Mouse (Mus musculus) neural tube, embryonic 14.5 days (tissue): Measurements from ENCODE around the gene Ankib1. TPM values are rescaled to one million over a fixed set of nuclear protein-coding genes. Genes with fewer than 3 reads are reported as not detected.
"Not testable (repeated sequence)": the region's sequence is repeated elsewhere in the genome, so short reads cannot be mapped to it uniquely, and the experiment has no call there.

Experiments
- ATAC-seq: fragments of 200-750 bp; cut with Nextera tagmentation; 2 replicates; pipeline ENCODE4 v1.8.0; 2017; ENCODE audit warnings: low read depth, mild to moderate bottlenecking, moderate TSS enrichment, moderate library complexity
- H3K27ac ChIP-seq: fragments of 300-500 bp; sonication (generic); 2 replicates; pipeline ENCODE4 v1.5.1; 2014; ENCODE audit warnings: low read depth, mild to moderate bottlenecking, control low read depth, low read length, moderate library complexity, mixed read lengths
- H3K27me3 ChIP-seq: fragments of 300-500 bp; sonication (generic); 2 replicates; pipeline ENCODE4 v1.6.1; 2014; ENCODE audit warnings: low read length; ENCODE audit not compliant: control insufficient read depth, insufficient read depth
- H3K36me3 ChIP-seq: fragments of 300-500 bp; sonication (generic); 2 replicates; pipeline ENCODE4 v1.6.1; 2014; ENCODE audit warnings: low read length, mixed read lengths; ENCODE audit not compliant: control insufficient read depth, insufficient read depth
- H3K4me1 ChIP-seq: fragments of 300-500 bp; sonication (generic); 2 replicates; pipeline ENCODE4 v1.6.1; 2014; ENCODE audit warnings: low read length; ENCODE audit not compliant: control insufficient read depth, insufficient read depth
- H3K4me2 ChIP-seq: fragments of 300-500 bp; sonication (generic); 2 replicates; pipeline ENCODE4 v1.6.1; 2014; ENCODE audit warnings: mild to moderate bottlenecking, low read depth, low read length, control low read depth
- H3K4me3 ChIP-seq: fragments of 300-500 bp; sonication (generic); 2 replicates; pipeline ENCODE4 v1.5.1; 2014; ENCODE audit warnings: low read depth, low read length, control low read depth, mixed read lengths
- H3K9ac ChIP-seq: fragments of 300-500 bp; sonication (generic); replicated peaks from 2 replicates; pipeline ENCODE4 v1.6.1; 2014; ENCODE audit warnings: low read depth, mild to moderate bottlenecking, control low read depth, low read length, mixed read lengths
- H3K9me3 ChIP-seq: fragments of 300-500 bp; sonication (generic); 2 replicates; pipeline ENCODE4 v1.6.1; 2016; ENCODE audit warnings: low read length; ENCODE audit not compliant: control insufficient read depth
- WGBS: fragments of 180-500 bp; shearing (Covaris S2); extraction: QIAGEN DNeasy Blood & Tissue Kit; methylation state at CpG from one replicate; pipeline ENCODE4 v1.1.7; 2014; 5-methylcytosine and 5-hydroxymethylcytosine counted together
- polyA plus RNA-seq: library from polyadenylated mRNA; unstranded; fragments of >200 nt; fragmentation: Nextera tagmentation; extraction: Ambion mirVana; gene quantifications from 2 replicates; pipeline ENCODE4 v1.2.1, GENCODE M21; 2014

Gene Ankib1
- polyA plus RNA-seq, 1 experiment from 2014 or later = 24.4 TPM

DNA sequence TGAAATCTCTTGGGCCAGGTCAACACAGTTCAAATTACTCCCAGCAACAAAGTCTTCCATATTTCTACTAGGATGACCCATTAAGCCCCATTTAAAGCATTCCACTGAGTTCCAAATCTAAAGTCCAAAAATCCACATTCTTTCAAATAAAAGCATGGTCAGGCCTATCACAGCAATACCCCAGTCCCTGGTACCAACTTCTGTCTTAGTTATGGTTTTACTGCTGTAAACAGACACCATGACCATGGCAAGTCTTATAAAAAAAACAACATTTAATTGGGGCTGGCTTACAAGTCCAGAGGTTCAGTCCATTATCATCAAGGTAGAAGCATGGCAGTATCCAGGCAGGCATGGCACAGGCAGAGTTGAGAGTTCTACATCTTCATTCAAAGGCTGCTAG lies 4.1 kb downstream of the Ankib1 start:
- not testable (repeated sequence) for H3K4me3 ChIP-seq, ATAC-seq, H3K27me3 ChIP-seq, H3K36me3 ChIP-seq, H3K9me3 ChIP-seq, H3K4me2 ChIP-seq, H3K9ac ChIP-seq, H3K27ac ChIP-seq
- peaks cover 10% of the 10 kb centered on the region for H3K4me1 ChIP-seq

DNA sequence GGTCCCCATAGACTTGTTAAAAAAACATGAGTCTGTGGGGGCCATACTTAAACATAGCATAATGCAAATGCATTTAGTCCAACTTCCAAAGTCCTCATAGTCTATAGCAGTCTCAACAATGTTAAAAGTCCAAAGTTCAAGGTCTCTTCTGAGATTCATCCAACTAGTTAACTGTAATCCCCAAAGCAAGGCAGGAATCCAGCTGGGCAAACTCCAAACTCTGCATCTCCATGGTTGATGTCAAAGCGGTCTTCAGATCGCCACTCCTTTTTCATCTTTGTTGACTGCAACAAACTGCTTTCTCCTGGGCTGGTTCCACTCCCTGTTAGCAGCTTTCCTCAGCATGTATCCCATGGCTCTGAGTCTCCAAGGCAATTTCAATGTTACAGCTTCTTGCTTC lies 5.6 kb downstream of the Ankib1 start:
- H3K9ac ChIP-seq, H3K27ac ChIP-seq, H3K4me2 ChIP-seq, H3K36me3 ChIP-seq, ATAC-seq, H3K9me3 ChIP-seq, H3K4me3 ChIP-seq, H3K27me3 ChIP-seq: not testable (repeated sequence)
- H3K4me1 ChIP-seq = peaks cover 10% of the 10 kb centered on the region
- 96% methylated on average over 2 of the region's 2 CpGs for WGBS

DNA sequence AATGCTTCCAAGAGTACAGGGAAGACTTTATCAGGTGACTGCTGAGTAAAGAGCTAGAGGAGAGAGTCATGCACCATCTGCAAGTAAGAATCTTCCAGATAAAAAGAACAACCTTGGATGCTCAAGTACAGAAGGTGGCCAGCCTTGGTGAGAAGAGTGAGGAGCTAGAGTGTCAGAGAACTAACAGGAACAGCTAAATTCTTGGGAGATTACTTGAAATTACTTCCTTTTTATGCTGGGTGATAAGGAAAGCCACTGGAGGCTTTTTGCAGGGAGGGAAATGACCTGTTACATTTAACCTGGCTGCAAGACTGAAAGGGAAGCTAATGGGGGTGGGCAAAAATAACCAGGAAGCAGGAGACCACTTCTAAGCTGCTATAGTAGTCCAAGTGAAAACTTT lies 11.7 kb downstream of the Ankib1 start:
- Histone ChIP-seq H3K27me3 (no peaks in the 10 kb centered on the region), H3K4me3 (no peak overlapping the region), H3K4me2 (no peak overlapping the region), H3K27ac (no peak overlapping the region), H3K4me1 (no peaks in the 10 kb centered on the region), H3K36me3 (no peaks in the 10 kb centered on the region), H3K9ac (no peak overlapping the region), H3K9me3 (no peaks in the 10 kb centered on the region)
- no peak for ATAC-seq

DNA sequence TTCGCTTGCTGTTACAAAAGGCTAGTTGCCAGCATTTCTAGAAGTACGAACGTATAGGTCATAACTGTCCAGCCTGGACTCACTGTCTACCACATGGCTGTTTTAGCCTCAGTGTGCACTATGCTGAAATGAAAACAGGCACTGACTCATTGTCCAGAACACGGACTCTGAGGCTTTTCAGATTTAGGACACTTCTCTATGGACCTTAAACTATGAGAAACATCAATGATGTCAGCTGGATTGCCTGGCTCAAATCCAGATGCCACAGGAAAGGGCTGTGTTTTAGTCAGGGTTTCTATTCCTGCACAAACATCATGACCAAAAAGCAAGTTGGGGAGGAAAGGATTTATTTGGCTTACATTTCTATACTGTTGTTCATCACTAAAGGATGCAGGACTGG lies 15.2 kb downstream of the Ankib1 start:
- no peak overlapping the region for H3K4me3 ChIP-seq
- H3K27ac ChIP-seq = no peak overlapping the region
- ATAC-seq = no peak
- no peak overlapping the region for H3K4me2 ChIP-seq
- no peaks in the 10 kb centered on the region for H3K9me3 ChIP-seq
- H3K27me3 ChIP-seq = no peaks in the 10 kb centered on the region
- H3K4me1 ChIP-seq = no peaks in the 10 kb centered on the region
- H3K36me3 ChIP-seq = no peaks in the 10 kb centered on the region
- H3K9ac ChIP-seq = no peak overlapping the region
- 83% methylated on average over 4 of the region's 4 CpGs for WGBS

DNA sequence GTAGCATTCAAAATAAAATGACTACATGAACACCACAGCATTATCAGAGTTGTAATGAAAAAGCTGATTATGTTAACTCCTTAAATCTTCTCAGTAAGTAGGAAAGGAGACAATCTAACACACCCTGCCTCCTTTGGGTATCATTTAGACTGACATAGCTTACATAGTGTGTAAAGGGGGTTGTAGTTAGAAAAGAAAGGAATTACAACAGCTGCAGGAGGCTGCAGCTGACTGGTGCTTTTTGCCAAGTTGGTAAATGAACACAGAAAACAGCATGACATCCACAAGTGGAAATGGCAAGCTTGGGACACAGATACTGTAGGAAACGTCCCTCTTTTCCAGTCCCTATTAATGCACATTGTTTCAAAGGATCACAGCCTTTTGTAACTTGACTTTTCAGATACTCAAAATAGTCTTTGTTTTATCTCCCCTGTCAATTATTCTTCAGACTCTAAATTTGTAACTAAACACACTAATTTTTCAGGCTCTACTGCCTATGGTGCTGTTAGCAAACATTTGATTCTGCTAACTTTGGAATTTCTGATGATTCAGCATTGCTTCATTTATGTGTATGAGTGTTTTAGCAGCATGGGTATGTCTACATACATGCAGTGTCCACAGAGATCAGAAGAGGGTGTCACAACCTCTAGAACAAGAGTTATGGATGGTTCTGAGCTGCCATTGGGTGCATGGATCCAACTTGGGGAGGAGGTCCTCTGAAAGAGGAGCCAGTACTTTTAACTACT lies 17.8 kb downstream of the Ankib1 start:
- Histone ChIP-seq H3K36me3 (no peaks in the 10 kb centered on the region), H3K9me3 (no peaks in the 10 kb centered on the region), H3K27me3 (no peaks in the 10 kb centered on the region), H3K4me1 (no peaks in the 10 kb centered on the region), H3K9ac (no peak overlapping the region), H3K27ac (no peak overlapping the region), H3K4me3 (no peak overlapping the region), H3K4me2 (no peak overlapping the region)
- 50% methylated on average over 1 of the region's 1 CpGs for WGBS
- no peak for ATAC-seq

- no peak overlapping the region for H3K4me3 ChIP-seq
- H3K9me3 ChIP-seq = no peaks in the 10 kb centered on the region
- 88% methylated on average over 2 of the region's 2 CpGs for WGBS
- no peak for ATAC-seq
- no peaks in the 10 kb centered on the region for H3K36me3 ChIP-seq
- H3K4me2 ChIP-seq = no peak overlapping the region
- H3K27ac ChIP-seq = no peak overlapping the region
- no peaks in the 10 kb centered on the region for H3K27me3 ChIP-seq
- no peak overlapping the region for H3K9ac ChIP-seq
- H3K4me1 ChIP-seq = no peaks in the 10 kb centered on the region
These were observed 18.6 kb downstream of the Ankib1 start for GRCm38 (mm10) chr5:3783947-3784681.

DNA sequence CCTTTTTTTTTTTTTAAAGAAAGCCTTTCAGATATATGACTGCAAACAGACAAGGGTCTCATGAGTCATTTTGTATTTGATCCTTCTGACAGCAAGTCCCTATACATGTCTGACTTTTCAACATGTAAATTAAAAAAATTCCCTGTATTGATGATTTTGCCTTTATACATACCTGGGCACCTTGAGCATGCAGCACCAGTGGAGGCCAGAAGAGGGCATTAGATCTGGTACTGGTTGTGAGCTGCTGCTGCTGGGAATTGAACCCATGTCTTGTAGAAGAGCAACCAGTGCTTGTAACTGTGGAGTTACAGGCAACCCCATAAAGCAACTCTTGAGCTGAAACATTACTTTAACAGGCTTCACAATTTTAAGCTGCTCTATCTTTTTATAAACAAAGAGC lies 20.1 kb downstream of the Ankib1 start:
- no peak for ATAC-seq
- no peaks in the 10 kb centered on the region for H3K4me1 ChIP-seq
- H3K27me3 ChIP-seq = no peaks in the 10 kb centered on the region
- no peak overlapping the region for H3K27ac ChIP-seq
- no peaks in the 10 kb centered on the region for H3K36me3 ChIP-seq
- no peaks in the 10 kb centered on the region for H3K9me3 ChIP-seq
- H3K4me2 ChIP-seq = no peak overlapping the region
- no peak overlapping the region for H3K9ac ChIP-seq
- H3K4me3 ChIP-seq = no peak overlapping the region

DNA sequence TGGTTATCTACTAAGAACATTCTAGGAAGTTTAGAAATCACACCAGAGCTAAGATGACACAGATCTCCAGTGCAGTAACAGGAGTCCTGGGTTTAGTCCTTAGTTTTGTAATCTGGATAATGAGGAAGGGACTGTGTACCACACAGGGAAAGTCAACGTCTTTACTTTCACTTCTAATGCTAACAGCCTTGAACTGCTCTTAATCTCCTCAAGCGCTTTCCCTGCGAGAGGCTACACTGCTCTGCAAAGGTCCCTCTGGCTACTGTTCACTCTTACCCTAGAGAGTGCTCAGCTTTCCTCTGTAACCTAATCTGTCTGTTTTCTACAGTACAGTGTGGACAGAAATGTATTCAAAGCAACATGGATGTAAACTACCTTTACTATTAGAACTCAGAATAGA lies 30.7 kb downstream of the Ankib1 start:
- Histone ChIP-seq H3K4me3 (no peak overlapping the region), H3K9me3 (no peaks in the 10 kb centered on the region), H3K4me2 (no peak overlapping the region), H3K36me3 (no peaks in the 10 kb centered on the region; the same call in 1 of the 2 replicates), H3K27ac (peak overlapping the region; percentile 16; the same call in 1 of the 2 replicates), H3K9ac (no peak overlapping the region), H3K4me1 (no peaks in the 10 kb centered on the region), H3K27me3 (no peaks in the 10 kb centered on the region)
- 74% methylated on average over 3 of the region's 3 CpGs for WGBS
- ATAC-seq = no peak

GRCm38 (mm10) chr5:3771512-3771911 lies 31.2 kb downstream of the Ankib1 start:
- H3K27ac ChIP-seq = peak overlapping the region; percentile 16; the same call in 1 of the 2 replicates
- no peaks in the 10 kb centered on the region for H3K4me1 ChIP-seq
- no peak overlapping the region for H3K4me2 ChIP-seq
- no peaks in the 10 kb centered on the region for H3K27me3 ChIP-seq
- no peaks in the 10 kb centered on the region for H3K9me3 ChIP-seq
- 54% methylated on average over 3 of the region's 3 CpGs for WGBS
- H3K36me3 ChIP-seq = no peaks in the 10 kb centered on the region; the same call in 1 of the 2 replicates
- no peak overlapping the region for H3K9ac ChIP-seq
- H3K4me3 ChIP-seq = no peak overlapping the region
- no peak for ATAC-seq
